Mouse (Mus musculus): ENCODE data around the gene Cacng3.

- no peak for TF ChIP-seq TAL1 (IDR thresholded peaks at IDR 0.05; ENCODE audit: low read length)
- TF ChIP-seq GATA1 (IDR thresholded peaks at IDR 0.05; ENCODE audit: low read length), result no peak
These were observed 48.2 kb downstream of the Cacng3 start for GRCm38 (mm10) chr7:122718540-122718939.

Data from erythroblast, embryonic 14.5 days (primary cell).